Mouse (Mus musculus): Measurements from ENCODE around the gene Bcap29. TPM values are rescaled to one million over a fixed set of nuclear protein-coding genes. Genes with fewer than 3 reads are reported as not detected.

Bcap29 gene
- total and polyA plus RNA-seq, 3 experiments: 31.4 to 128 (median 104) TPM

DNA sequence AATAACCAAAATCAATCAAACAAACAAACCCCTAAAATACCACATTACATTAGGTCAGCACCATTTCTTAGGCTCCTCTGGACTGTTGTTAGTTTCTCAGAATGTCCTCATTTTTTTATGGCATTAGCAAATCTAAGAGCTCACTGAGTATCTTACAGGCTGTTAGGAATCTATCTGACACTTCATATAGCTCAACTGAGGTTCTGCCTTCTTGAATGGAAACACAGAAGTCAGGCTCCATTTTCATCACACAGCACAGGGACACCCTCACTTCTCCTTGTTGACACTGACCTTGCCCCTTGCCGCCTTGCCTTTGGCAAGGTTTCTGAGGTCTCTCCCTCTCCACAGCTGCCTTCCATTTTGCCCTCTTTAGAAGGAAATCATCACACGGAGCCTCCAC, 64.7 kb downstream of the Bcap29 start:
- H3K4me3 ChIP-seq (replicated peaks in 1 of 3; ENCODE audit: low read depth in 2 of 3, low read length in 2 of 3, poor library complexity in 1 of 3): no peak overlapping the region
- dilution Hi-C loops (cut with MboI; ENCODE audit: extremely low pct_ligation_motif_present, extremely low pct_unique_long_range_greater_than_20kb, low sequenced_read_pairs) (no loop called here), in situ Hi-C loops (cut with MboI; ENCODE audit: low pct_ligation_motif_present, low pct_unique_long_range_greater_than_20kb, low sequenced_read_pairs) (no loop called here)
- H3K9me3 ChIP-seq (replicated peaks; ENCODE audit: low read length): no peaks in the 10 kb centered on the region
- H3K9ac ChIP-seq (ENCODE audit: insufficient read depth, low read depth): no peak overlapping the region
- no peaks in the 10 kb centered on the region for H3K36me3 ChIP-seq (replicated peaks in 1 of 2; ENCODE audit: control insufficient read depth in 1 of 2, insufficient read depth in 1 of 2, low read length in 1 of 2)
- no peaks in the 10 kb centered on the region for H3K79me2 ChIP-seq (replicated peaks; ENCODE audit: control insufficient read depth, extremely low read depth, insufficient read depth, poor library complexity, severe bottlenecking)
- no peak overlapping the region for H3K27ac ChIP-seq (ENCODE audit: insufficient read depth, low read depth)
- no peaks in the 10 kb centered on the region for H3K27me3 ChIP-seq (replicated peaks)
- H3K4me1 ChIP-seq (ENCODE audit: control insufficient read depth in 1 of 2, insufficient read depth in 2 of 2): no peaks in the 10 kb centered on the region
- no peak for TF ChIP-seq RAD21 (IDR thresholded peaks at IDR 0.05; ENCODE audit: low read depth, low read length)
- TF ChIP-seq MYC (IDR thresholded peaks at IDR 0.05; ENCODE audit: low read depth, low read length): no peak
- TF ChIP-seq MAX (IDR thresholded peaks at IDR 0.05; ENCODE audit: low read length): no peak
- no peak for TF ChIP-seq SIN3A (IDR thresholded peaks at IDR 0.05; ENCODE audit: low read length)
- TF ChIP-seq CHD1 (IDR thresholded peaks at IDR 0.05; ENCODE audit: low read depth, low read length): no peak
- TF ChIP-seq ZC3H11A (IDR thresholded peaks at IDR 0.05; ENCODE audit: low read depth, low read length): no peak
- no peak for TF ChIP-seq EP300 (IDR thresholded peaks at IDR 0.05; ENCODE audit: low read length)
- no peak for TF ChIP-seq CTCF (conservative IDR thresholded peaks at IDR 0.05 in 1 of 2, IDR thresholded peaks at IDR 0.05 in 1 of 2; ENCODE audit: low read depth in 2 of 2, low read length in 2 of 2)
- TF ChIP-seq GABPA (IDR thresholded peaks at IDR 0.05; ENCODE audit: insufficient replicate concordance, low read depth, low read length): no peak
- no peak for TF ChIP-seq MAFK (IDR thresholded peaks at IDR 0.05; ENCODE audit: insufficient replicate concordance, low read length)
- DNase-seq (ENCODE audit: extremely low read depth): no peak
- H3K4me2 ChIP-seq (ENCODE audit: insufficient read depth, low read depth, poor library complexity, severe bottlenecking): no peak overlapping the region

DNA sequence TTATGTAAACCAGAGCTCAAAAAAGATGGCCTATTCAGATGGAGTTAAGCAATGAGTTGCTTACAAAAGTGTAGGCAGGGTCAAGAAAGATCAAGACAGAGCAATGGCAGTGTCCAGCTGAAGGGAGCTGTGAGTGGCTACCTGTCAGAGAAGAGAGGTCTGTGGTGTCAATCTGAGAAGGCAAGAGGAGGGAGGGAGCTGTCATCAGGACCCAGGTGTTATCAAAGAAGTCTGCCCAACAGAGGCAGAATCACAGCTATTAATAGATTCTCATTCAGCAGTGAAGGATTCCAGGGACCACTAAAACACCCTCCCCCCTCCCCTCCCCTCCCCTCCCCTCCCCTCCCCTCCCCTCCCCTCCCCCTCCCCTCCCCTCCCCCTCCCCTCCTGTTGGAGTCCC, 65.8 kb downstream of the Bcap29 start:
- H3K79me2 ChIP-seq (replicated peaks; ENCODE audit: control insufficient read depth, extremely low read depth, insufficient read depth, poor library complexity, severe bottlenecking): no peaks in the 10 kb centered on the region
- dilution Hi-C loops (cut with MboI; ENCODE audit: extremely low pct_ligation_motif_present, extremely low pct_unique_long_range_greater_than_20kb, low sequenced_read_pairs) (no loop called here), in situ Hi-C loops (cut with MboI; ENCODE audit: low pct_ligation_motif_present, low pct_unique_long_range_greater_than_20kb, low sequenced_read_pairs) (no loop called here)
- no peaks in the 10 kb centered on the region for H3K4me1 ChIP-seq (ENCODE audit: control insufficient read depth in 1 of 2, insufficient read depth in 2 of 2)
- no peak for TF ChIP-seq GABPA (IDR thresholded peaks at IDR 0.05; ENCODE audit: insufficient replicate concordance, low read depth, low read length)
- TF ChIP-seq USF1 (IDR thresholded peaks at IDR 0.05; ENCODE audit: low read depth, low read length): no peak
- no peak for TF ChIP-seq MYC (IDR thresholded peaks at IDR 0.05; ENCODE audit: low read depth, low read length)
- no peak for TF ChIP-seq JUN (IDR thresholded peaks at IDR 0.05; ENCODE audit: insufficient read depth, low read depth, low read length)
- no peak for TF ChIP-seq MAZ (IDR thresholded peaks at IDR 0.05; ENCODE audit: low read depth, low read length)
- TF ChIP-seq ELF1 (IDR thresholded peaks at IDR 0.05; ENCODE audit: low read depth, low read length): no peak
- TF ChIP-seq NRF1 (IDR thresholded peaks at IDR 0.05; ENCODE audit: low read depth, low read length): no peak
- H3K27ac ChIP-seq (ENCODE audit: insufficient read depth, low read depth): no peak overlapping the region
- no peak for DNase-seq (ENCODE audit: extremely low read depth)
- no peak overlapping the region for H3K4me3 ChIP-seq (replicated peaks in 1 of 3; ENCODE audit: low read depth in 2 of 3, low read length in 2 of 3, poor library complexity in 1 of 3)
- H3K9ac ChIP-seq (ENCODE audit: insufficient read depth, low read depth): no peak overlapping the region
- no peaks in the 10 kb centered on the region for H3K27me3 ChIP-seq (replicated peaks)
- no peaks in the 10 kb centered on the region for H3K36me3 ChIP-seq (replicated peaks in 1 of 2; ENCODE audit: control insufficient read depth in 1 of 2, insufficient read depth in 1 of 2, low read length in 1 of 2)
- H3K9me3 ChIP-seq (replicated peaks; ENCODE audit: low read length): no peaks in the 10 kb centered on the region
- no peak overlapping the region for H3K4me2 ChIP-seq (ENCODE audit: insufficient read depth, low read depth, poor library complexity, severe bottlenecking)
